Mouse (Mus musculus): ENCODE measurements around the gene Gorasp1.
A peak's percentile ranks its signal among the peaks of the same experiment; 100 is the strongest.

Gorasp1 gene

DNA sequence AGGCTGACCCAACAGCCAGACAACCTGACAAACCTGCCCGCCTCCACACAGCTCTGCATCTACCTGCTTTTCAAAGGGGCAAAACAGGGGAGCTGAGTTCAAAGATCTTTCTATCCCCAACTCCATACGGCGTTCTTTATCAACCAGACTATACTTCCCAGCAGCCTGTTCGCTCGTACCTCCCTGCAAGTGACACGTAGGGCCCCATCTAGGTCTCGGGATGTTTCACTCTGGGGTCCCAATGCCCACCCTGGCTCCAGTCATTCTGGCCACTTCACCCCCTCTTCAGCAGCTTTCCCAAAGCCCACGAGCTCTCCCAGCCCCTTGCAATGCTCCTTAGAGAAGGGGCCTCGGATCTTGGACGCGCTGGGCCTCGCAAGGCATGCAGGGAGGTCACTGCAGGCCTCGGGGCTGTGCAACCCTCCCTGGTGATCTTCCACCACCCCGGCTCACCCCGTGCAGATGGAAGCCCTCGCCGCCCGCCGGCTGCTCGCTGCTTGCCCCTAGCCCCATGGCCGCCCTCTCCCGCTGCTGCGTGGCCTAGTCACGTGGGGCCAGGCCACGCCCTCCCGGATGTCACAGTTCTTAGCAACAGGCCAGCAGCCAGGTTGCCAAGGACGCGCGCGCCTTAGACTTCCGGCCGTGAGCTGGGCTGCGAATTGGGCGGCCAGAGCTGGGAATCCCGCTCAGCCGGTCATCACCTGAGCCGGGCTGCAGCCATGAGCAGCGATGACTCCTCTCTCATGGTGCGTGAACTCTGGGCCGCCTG lies at the start of gene Gorasp1, which contains the start of gene Ttc21a:
Gene Gorasp1 (minus strand): TSS at position 561 of the 769 bp plus-strand sequence.
Gene Ttc21a (plus strand): TSS at position 602 of the 769 bp plus-strand sequence.
- peak; percentile 95 for DNase-seq (ENCODE audit: extremely low spot score, low spot score)

DNA sequence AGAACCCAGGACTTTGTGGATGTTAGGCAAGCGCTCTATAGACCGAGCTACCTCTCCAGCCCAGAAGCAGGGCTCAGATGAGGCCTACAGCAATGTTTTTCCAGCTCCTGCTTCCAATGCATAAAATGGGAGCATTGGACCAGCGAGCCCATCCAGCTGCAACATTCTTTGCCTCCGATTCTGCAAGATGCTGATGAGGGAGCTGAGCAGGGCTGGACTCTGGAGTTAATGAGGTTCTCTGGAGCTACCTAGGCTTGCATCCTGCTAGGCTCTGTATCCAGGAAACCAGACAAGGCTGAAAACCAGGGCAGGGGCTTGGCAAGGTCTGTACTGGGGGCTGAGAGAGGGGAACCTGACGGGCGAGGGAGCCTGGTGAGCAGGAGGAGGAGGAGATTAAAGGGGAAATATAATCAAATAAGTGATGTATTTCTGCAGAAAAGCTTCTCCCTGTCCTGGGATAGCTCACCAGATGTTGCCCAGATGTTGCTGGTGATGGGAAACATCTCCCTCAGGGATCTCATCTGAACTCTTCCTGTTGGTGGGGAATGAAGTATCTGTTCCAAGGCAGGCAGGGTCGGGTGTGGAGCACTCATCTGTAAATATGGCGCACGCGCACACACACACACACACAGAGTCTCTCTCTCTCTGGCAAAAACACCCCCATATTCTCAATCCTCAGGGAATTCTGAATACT lies 48.7 kb upstream of the Gorasp1 start:
- DNase-seq (ENCODE audit: extremely low spot score, low spot score), result no peak

DNA sequence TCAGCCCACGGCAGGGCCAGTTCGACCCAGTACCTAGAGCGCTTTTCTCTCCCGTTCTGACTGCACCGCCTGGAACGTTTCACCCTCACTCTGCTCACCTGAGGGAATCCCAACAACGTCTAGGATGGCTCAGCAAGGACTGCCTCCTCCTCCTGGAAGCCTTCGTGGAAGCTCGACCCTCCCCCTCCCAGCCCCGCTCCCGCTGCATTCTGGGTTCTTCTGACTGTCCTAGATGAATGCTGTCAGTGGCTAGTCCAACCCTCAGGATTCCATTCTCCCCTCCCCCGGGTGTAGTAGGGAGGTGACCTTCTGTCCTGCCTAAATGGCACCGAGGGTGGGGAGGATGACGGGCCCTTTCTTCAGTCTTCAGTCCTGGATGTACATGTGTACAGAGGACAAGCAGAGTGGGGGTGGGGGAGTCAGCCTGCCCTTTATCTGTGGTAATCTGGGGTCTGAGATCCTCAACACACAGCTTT lies 47.2 kb upstream of the Gorasp1 start, which contains the start of gene Csrnp1:
Gene Csrnp1 (minus strand): TSS at position 123 of the 476 bp plus-strand sequence.
- DNase-seq (ENCODE audit: extremely low spot score, low spot score), result peak; percentile 50

DNA sequence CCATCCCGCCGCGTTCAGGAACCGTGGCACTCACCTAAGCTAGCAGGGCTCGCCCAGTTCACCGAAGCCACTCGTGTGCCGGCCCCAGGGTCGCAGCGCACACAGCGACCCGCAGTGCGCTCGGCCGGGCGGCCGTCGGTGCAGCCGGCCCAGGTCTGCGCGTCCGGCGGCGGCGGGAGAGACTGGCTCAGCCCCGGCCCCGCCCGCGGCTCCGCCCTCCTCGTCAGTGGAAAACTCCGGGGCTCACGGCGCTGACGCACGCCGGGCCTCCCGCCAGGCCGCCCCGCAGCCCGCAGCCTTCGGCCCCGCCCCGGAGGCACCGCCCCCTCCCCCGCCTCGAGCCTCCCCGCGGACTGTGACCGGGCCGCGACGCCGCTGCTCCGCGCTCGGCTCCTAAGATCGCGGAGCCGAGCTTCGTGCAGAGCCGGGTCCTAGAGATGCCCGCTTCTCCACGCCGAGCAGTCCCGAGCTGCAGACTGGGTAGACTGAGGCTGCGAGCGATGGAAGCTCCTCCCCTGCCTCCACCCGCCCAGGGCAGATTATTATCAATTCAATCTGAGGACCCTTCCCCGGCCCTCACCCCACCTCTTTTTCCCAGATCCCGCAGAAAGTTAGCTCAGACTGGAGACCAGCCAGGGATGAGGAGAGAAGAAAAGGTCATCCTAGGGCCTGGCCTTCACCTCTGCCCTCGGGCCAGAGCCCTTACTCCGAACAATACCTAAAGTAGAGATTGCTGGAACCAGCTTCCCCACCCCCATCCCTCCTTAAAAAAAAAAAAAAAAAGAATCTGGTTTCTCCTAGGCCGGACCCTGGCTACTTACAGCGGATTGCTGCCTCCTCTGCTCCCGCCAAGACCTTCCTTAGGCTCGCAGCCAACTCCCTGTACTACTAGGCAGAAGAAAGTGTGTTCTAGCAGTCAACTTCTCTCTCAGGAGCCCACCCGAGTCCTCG lies 46.5 kb upstream of the Gorasp1 start:
- DNase-seq (ENCODE audit: extremely low spot score, low spot score), result peak; percentile 79

DNA sequence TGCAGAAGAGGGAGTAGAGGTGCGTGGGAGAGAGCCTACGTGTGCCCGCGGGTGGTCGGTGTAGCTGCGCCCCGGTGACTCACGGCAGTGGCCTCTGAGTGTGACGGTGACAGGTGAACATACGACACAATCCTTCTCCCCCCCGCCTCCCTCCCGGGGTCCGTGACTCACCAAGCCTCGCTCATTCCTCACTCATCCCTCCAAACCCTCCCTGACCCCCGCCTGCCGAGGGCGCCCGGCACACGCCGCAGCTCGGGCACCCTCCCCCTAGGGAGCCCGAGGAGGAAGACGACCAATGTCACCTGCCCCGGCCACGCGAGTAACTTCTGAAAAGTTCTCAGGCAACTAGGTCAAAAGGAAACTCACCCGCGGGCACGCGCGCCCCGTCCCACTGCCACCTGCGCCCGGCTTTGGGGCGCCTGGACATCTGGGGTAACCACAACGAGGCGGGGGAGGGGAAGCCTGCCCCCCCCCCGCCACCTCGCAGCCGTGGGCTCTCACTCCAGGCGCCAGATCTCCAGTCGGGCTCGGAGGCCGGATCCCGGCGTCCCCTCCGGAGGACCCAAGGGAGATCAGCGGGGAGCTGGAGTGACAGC lies 45.7 kb upstream of the Gorasp1 start:
- no peak for DNase-seq (ENCODE audit: extremely low spot score, low spot score)

DNA sequence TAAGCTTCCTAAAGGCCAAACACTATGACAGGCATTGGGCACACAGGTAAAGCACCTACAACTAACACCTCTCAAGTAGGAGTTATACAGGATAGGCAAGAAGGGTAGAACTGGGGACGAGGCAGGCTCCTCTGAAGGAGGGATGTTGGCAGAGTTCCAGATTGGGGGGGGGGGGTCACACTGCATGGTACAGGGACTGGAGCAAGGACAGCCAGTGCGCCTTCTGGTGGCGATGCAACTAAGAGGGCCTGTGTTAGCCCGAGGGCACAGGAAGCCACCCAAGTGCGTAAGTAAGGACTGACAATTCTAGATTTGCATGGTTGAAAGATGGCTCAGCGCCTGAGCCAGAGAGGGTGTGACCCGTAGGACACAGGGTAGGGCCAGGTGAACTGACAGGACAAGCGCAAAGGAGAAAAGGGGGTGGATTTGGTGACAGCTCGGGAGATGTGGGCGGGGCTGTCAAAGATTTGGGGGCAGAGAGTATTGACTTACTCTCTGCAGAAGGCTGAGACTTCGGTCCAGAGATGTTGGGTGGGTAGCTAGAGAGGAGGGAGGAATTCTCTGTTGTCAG lies 45.0 kb upstream of the Gorasp1 start:
- DNase-seq (ENCODE audit: extremely low spot score, low spot score), result peak; percentile 55

DNA sequence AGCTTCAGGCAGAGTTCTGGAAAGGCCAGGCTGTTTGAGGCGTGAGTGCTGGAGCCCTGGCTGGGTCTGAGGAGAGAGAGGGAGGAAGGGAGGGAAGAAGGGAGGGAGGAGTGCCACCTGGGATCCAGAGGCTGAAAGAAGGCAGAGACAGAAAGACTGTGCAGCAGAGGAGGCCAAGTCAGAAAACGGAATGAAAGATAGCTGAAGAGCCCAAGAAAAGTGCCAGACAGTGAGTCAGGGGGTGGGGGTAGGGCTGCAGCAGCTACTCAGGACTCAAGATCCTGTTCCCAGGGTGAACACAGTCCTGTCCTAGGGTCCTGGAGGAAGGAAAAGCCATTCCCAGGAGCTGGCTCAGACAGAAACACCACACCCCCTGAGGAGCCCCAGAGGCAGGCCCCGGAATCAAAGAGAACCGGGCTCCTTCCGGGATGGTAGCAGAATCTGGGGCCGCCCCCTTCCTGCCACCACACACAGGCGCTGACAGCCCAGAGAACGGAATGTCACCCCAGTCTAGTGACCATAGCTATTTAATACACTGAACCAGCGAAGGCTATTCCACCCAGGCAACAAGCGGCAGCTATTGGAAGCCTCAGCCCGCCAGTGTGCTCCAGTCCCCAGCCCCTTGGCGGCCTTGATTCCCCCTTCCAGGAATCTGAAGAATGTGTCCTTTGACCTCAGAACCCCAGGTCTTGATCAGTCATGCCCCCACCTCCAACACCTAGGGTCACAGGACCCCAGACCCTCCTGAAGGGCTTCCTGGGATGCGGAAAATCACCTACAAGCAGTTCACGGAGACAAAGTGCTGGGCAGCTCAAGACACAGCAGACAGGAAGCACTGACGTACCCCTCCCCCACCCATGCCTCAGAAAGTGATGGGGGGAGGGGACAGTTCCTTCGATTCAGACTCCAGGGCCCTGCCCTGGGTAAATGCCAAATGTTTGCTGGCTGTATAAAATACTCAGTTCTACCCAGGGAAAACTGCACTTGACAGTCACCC lies 44.1 kb upstream of the Gorasp1 start:
- DNase-seq (ENCODE audit: extremely low spot score, low spot score), result peak; percentile 74

DNA sequence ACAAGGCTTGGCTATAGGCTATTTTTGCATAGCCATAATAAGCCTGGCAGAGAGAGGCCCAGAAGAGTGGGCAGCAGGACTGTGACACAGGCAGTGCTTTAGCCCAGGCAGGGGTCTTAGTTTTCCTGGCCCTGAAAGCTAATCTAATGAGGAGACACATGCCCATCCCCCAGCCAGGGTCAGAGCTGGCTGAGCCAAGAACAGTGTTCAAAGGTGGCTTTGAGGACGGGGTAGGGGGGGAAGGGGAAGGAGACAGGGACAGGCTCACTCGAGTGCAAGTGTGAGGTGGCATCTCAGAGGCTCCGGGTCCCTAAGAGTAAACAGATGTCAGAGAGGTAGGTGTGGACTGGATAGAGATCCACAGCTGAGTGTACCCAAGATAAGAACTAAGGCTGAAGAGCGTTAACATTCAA lies 43.4 kb upstream of the Gorasp1 start:
- peak; percentile 40 for DNase-seq (ENCODE audit: extremely low spot score, low spot score)

DNA sequence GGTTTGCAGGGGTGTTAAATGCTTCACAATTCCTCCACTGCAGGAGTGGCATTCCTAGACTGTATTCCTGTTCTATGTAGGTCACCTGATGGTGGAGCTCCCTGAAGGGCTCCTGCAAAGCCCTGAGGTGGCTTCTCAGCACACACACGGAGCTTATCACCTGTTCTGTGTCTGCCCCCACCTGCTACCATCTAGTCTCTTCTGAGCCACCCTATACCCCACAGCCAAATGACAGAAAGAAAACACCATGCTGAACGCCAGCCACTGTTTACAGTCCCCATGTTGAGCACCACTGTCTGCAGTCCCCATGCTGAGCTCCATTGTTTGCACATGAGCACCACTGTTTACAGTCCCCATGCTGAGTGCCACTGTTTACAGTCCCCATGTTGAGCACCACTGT lies 42.4 kb upstream of the Gorasp1 start:
- no peak for DNase-seq (ENCODE audit: extremely low spot score, low spot score)

DNA sequence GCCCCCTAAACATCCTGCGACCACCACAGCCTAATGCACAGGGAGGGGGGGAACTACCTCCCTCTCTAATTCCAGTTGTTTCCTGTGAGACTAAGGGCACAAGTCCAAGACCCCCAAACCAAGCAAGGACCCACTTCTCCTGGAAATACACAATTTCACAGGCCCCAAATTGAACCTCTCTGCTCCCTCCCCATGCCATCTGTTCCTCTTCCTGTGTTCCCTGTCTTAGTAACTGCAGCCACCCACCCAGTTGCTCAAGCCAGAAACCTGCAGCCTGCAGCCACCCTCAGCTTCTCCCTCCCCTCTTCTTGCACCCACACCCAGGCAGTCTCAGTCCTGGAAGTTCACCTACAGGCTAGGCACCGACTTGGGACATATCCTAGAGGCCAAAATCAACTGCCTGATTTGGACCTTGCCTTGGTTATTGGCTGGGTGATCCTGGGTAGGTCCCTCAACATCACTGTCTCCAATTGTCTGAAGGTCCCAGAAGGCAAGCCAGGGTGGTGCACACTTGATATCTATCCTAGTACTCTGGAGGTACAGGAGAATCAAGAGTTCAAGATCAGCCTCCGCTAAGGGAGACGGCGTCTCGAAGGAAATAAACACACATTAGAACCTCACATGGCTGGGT lies 41.6 kb upstream of the Gorasp1 start:
- no peak for DNase-seq (ENCODE audit: extremely low spot score, low spot score)

DNA sequence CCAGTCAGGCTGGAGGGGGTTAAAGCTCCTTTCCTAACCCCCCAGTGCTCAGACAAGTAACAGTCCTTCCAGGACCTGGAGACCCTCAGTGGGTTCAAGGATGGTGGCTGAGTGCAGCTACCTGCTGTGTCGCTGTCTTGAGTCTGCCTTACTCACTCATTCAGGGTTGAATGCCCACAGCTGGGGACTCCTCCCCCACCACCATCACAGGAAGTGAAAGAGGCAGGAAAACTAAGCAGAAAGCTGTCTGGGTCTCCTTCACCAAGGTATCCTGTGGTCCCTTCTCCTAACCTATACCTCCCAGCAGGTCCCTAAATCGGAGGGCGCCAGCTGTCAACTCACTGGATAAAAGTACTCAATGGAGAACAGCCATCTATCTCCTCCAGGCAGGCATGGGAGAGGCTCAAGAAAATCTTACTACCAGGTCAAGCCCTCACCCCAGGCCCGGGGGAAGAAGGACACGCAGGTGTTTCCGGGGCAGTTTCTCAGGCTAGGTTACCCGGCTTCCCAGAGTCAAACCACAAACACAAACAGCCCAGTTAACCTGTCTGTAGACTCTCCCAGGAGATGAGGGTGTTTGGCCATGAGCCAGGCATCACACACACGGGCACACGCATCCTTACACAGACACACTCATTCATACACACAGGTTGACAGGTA lies 40.9 kb upstream of the Gorasp1 start:
- DNase-seq (ENCODE audit: extremely low spot score, low spot score), result no peak

DNA sequence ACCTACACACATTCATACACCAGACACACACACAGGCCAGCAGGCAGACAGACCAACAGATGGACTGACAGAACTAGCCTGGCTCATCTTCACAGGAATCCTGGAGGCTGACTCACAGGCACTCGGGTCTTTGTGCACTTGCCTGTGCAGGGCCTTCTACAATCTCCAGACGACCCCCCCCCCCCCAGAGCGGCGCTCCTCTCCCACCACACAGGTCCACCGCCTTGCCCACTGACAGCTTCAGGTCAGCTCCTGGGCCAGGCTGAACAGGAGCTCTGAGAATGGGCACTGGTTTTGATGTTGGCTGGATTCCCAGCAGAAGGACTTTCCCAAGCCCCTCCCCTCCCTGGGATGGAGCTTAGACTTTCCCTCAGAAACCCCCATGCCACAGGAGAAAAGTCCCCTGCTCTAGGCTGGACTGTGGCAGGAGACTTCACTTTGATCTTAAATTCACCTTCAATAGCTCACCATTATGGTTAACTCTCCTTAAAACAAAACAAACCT lies 40.2 kb upstream of the Gorasp1 start:
- no peak for DNase-seq (ENCODE audit: extremely low spot score, low spot score)

DNA sequence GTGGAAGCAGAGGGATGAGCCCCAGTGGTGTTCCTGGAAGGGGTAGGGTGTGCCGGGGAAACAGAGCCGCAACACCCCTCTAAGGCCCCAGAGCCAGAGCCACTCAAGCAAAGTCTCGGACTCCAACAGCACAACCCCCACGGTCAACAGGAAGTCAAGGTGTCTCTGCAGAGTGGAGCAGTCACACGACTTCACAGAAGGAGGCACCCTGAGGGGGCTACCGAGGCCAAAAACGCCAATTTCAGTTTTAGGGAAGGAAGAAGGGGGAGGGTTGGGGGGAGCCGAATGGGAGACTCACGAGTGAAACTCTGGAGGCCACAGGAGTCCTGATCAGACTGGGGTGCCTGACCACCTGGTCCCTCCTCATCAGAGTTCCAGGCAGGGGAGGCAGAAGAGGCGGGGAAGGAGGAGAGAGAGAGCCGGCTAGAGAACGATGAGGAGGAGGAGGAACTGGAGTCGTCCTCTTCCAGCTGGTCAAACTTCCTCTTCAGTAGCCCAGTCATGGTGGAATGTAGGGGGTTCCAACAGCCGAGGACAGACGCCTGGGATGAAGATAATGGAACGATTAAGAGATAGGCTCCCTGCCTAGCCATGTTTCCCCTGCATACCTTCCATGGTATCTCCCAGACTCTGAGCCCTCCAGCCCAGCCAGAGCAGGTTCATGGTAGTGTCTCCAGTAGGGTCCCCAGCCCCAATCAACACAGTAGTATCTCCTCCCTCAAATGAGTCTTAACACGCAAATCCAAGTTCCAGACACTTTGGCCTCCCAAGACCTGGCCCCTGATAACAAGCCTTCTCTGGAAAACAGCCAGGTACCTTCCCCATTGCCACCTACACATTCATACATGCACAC lies 39.6 kb upstream of the Gorasp1 start:
- no peak for DNase-seq (ENCODE audit: extremely low spot score, low spot score)

DNA sequence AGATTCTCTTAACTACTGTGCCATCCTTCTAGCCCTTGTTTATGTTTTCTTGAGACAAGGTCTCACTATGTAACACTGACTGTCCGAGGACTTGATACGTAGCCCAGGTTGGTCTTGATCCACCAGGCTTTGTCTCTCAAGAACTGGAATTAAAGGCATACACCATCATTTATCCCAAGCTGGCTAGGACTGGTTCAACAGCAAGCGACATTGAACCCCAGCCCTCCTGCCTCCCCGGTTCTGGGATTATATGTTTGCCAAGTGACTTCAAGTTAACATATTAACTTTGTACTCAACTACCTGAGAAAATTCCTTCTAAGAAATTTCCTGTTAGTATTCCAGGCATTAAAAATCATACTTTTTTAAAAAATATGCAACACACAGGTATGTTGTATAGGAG lies 37.9 kb upstream of the Gorasp1 start:
- no peak for DNase-seq (ENCODE audit: extremely low spot score, low spot score)

DNA sequence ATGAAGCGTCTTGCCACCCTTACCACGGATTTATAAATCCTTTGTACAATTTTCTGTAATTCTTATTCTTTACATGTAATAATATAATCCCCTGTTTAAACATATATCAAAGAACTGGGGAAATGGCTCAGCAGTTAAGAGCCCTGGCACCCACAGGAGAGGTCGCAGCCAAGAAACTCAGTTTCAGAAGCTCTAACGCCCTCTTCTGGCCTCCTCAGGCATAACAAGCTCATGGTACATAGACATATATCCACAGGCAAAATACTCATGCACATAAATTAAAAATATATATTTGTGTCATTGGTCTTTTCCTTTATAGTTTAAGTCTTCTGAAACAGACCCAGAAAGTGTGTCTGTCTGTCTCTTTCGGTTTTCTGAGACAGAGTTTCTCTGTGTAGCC lies 37.2 kb upstream of the Gorasp1 start:
- no peak for DNase-seq (ENCODE audit: extremely low spot score, low spot score)

DNA sequence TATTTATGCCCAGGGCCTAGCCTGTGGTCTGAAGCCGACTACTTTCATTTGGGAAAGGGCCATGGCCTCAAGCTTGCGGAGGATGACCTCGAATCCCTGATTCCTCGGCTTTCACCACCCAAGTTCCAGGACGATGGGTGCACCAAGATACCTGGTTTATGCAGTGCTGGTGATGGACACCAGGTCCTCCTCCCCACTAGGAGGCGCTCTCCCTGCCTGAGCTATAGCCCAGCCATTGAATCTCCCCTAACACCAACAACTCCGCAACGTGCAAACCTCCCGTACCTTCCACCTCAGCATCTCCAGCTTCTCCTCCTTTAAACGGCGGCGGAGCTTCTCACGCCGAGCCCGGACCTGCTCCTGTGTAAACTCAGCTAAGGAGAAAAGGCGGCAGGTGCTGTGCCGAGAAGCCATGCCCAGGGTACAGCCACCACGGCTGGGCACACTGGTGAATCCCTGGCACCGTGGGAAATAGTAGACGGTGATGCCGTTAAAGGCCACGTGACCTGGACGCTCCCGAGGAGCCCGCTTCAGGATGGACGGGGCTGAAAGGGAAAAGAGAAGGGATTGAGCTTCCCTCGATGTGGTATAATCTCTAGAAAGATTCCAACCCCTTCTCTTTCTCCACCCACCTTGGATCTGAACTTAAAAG lies 36.6 kb upstream of the Gorasp1 start:
- no peak for DNase-seq (ENCODE audit: extremely low spot score, low spot score)

DNA sequence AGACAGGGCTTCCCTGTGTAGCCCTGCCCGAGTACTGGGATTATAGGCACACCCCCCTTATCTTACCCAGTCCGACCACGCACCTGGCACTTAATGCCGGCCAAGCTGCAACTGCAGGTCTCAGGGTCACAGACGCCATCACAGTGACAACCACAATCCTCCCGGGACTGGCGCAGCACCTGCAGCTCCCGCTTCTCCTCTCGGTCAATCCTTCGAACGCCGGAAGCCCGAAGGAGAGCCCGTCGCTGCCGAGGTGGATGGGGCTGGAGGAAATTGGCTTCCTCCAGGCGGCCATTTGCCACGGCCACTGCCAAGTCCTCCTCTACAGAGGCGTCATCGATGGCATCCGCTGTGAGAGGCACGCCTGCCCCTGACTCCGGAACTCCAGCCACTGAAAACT lies 35.9 kb upstream of the Gorasp1 start:
- no peak for DNase-seq (ENCODE audit: extremely low spot score, low spot score)
